Mouse (Mus musculus) small intestine, adult 2 months (tissue): ENCODE results near the gene Cyp2d11.
"Not testable (repeated sequence)": the region's sequence is repeated elsewhere in the genome, so short reads cannot be mapped to it uniquely, and the experiment has no call there.

Experiments used
- CTCF ChIP-seq: fragments of 200-500 bp; IDR thresholded peaks from 2 replicates; pipeline ENCODE4 v1.5.1; 2012; ENCODE audit warnings: low read depth, mild to moderate bottlenecking, control low read depth, inconsistent platforms, low read length, moderate library complexity, mixed read lengths; ENCODE audit not compliant: insufficient replicate concordance, insufficient read length; ENCODE audit errors: extremely low read depth
- POLR2A ChIP-seq: fragments of 200-500 bp; IDR thresholded peaks from 2 replicates; pipeline ENCODE4 v1.6.1; 2012; ENCODE audit warnings: low read depth, mild to moderate bottlenecking, control low read depth, inconsistent platforms, low read length, moderate library complexity

DNA sequence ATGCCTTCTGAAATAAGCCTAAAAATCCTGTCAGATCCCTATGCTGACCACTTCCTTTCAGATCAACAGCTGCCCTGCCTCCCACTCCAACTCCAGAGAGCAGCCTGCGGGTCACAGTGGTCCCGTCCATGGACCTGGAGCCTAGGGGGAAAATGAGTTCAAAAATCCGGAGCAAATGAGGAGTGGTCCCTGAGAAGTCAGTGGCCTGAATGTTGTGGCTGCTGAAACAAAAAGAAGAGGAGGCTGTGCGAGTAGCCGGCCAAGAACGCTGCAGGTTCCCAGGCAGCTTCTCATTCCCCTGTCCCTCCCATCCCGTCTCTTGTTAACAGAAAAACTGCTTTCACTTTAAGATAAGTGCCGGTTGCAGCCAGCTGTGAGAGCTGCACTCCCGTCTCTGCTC, 29.3 kb downstream of the Cyp2d11 start:
- TF ChIP-seq CTCF, POLR2A: not testable (repeated sequence)
